Mouse (Mus musculus) liver, postnatal 0 days (tissue): ENCODE measurements around the gene Marc2. TPM values are rescaled to one million over a fixed set of nuclear protein-coding genes. Genes with fewer than 3 reads are reported as not detected.
A peak's percentile ranks its signal among the peaks of the same experiment; 100 is the strongest.

Source experiments
- ATAC-seq: fragments of 200-750 bp; cut with Nextera tagmentation; 2 replicates; pipeline ENCODE4 v1.8.0; 2017; ENCODE audit warnings: mild to moderate bottlenecking, moderate library complexity
- DNase-seq: peaks from one replicate; pipeline ENCODE4 v3.0.0-alpha.2; 2016
- H3K27ac ChIP-seq: fragments of 300-500 bp; sonication (generic); 2 replicates; pipeline ENCODE4 v1.5.1; 2014; ENCODE audit warnings: antibody characterized with exemption, moderate library complexity, mild to moderate bottlenecking, low read depth
- H3K27me3 ChIP-seq: fragments of 300-500 bp; sonication (generic); 2 replicates; pipeline ENCODE4 v1.6.1; 2014; ENCODE audit warnings: low read length, control low read depth, mixed read lengths; ENCODE audit not compliant: insufficient read depth
- H3K36me3 ChIP-seq: fragments of 300-500 bp; sonication (generic); replicated peaks from 2 replicates; pipeline ENCODE4 v1.6.1; 2014; ENCODE audit warnings: mild to moderate bottlenecking, control low read depth, low read length, moderate library complexity, mixed read lengths; ENCODE audit not compliant: insufficient read depth
- H3K4me1 ChIP-seq: fragments of 300-500 bp; sonication (generic); 2 replicates; pipeline ENCODE4 v1.6.1; 2014; ENCODE audit warnings: antibody characterized with exemption, mild to moderate bottlenecking, control low read depth; ENCODE audit not compliant: insufficient read depth
- H3K4me2 ChIP-seq: fragments of 300-500 bp; sonication (generic); 2 replicates; pipeline ENCODE4 v1.6.1; 2014; ENCODE audit warnings: low read depth, mild to moderate bottlenecking, low read length, moderate library complexity, mixed read lengths
- H3K4me3 ChIP-seq: fragments of 300-500 bp; sonication (generic); 2 replicates; pipeline ENCODE4 v1.5.1; 2014; ENCODE audit warnings: low read depth, low read length
- H3K9ac ChIP-seq: fragments of 300-500 bp; sonication (generic); replicated peaks from 2 replicates; pipeline ENCODE4 v1.6.1; 2014; ENCODE audit warnings: mild to moderate bottlenecking, moderate library complexity
- H3K9me3 ChIP-seq: fragments of 300-500 bp; sonication (generic); 2 replicates; pipeline ENCODE4 v1.6.1; 2016; ENCODE audit warnings: mild to moderate bottlenecking, control low read depth, low read length, mixed read lengths
- CTCF ChIP-seq: sonication (generic); IDR thresholded peaks from 2 replicates; pipeline ENCODE4 v1.5.1; 2016; ENCODE audit warnings: antibody characterized with exemption, low read depth
- EP300 ChIP-seq: IDR thresholded peaks from 2 replicates; pipeline ENCODE4 v1.6.1; 2016; ENCODE audit warnings: antibody characterized with exemption, low read depth, mild to moderate bottlenecking
- WGBS: fragments of 180-500 bp; shearing (Covaris S2); extraction: QIAGEN DNeasy Blood & Tissue Kit; methylation state at CpG from one replicate; pipeline ENCODE4 v1.1.7; 2014; ENCODE audit not compliant: insufficient replicate concordance; 5-methylcytosine and 5-hydroxymethylcytosine counted together
- polyA plus RNA-seq: library from polyadenylated mRNA; unstranded; fragments of >200 nt; fragmentation: Nextera tagmentation; extraction: Ambion mirVana; gene quantifications from 2 replicates; pipeline ENCODE4 v1.2.1, GENCODE M21; 2015

Gene Marc2
- polyA plus RNA-seq, 1 experiment from 2014 or later = 608 TPM

DNA sequence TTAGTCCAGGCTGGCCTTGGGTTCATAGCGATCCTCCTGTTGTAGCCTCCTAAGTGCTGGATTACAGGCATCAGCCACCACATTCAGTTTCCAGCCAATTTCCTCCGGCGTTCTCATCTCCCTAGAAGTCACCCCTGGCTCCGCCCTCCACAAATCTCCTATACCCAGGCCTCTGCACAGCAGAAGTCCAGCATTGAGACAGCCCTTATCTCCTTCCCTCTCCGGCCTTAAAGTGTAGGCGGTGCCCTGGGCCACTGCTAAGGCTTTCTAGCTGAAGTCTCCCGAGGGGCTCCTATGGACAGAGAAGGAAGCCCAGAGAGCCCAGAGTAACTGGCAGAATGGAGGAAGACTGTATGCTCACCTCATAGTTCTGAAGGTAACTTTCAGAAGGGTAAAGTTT, 12.8 kb downstream of the Marc2 start:
- Histone ChIP-seq H3K36me3 (peaks cover 52% of the 10 kb centered on the region), H3K27ac (no peak overlapping the region), H3K9ac (no peak overlapping the region), H3K27me3 (no peaks in the 10 kb centered on the region), H3K4me2 (no peak overlapping the region), H3K4me1 (no peaks in the 10 kb centered on the region), H3K9me3 (no peaks in the 10 kb centered on the region), H3K4me3 (no peak overlapping the region)
- 79% methylated on average over 7 of the region's 7 CpGs for WGBS
- DNase-seq = no peak
- no peak for ATAC-seq
- TF ChIP-seq EP300 = no peak
- TF ChIP-seq CTCF = no peak

DNA sequence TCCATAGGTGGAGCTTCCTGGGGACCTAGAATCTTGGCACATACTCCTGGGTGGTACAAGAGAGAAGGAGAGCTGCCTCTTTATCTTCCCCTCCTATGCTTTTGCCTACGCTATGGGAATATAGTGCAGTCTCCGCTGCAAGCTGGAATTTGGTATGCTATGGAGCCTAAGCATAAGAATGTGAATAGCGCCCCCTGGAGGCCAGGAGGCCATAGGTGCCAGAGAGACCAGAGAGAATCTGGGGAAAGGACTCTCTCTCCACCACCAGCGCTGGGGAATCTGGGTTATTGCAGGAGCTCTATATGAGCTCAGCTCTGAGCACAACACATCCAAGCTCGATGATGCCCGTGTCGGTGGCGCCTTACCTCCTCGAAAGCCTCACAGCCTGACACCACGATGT, 14.0 kb downstream of the Marc2 start:
- ATAC-seq (no peak), DNase-seq (no peak)
- peak; percentile 69 for TF ChIP-seq CTCF
- TF ChIP-seq EP300 = no peak
- H3K4me3 ChIP-seq = no peak overlapping the region
- WGBS = 83% methylated on average over 10 of the region's 10 CpGs
- no peaks in the 10 kb centered on the region for H3K9me3 ChIP-seq
- H3K27me3 ChIP-seq = no peaks in the 10 kb centered on the region
- H3K4me1 ChIP-seq = no peaks in the 10 kb centered on the region
- no peak overlapping the region for H3K9ac ChIP-seq
- no peak overlapping the region for H3K4me2 ChIP-seq
- H3K36me3 ChIP-seq = peaks cover 54% of the 10 kb centered on the region
- H3K27ac ChIP-seq = no peak overlapping the region

DNA sequence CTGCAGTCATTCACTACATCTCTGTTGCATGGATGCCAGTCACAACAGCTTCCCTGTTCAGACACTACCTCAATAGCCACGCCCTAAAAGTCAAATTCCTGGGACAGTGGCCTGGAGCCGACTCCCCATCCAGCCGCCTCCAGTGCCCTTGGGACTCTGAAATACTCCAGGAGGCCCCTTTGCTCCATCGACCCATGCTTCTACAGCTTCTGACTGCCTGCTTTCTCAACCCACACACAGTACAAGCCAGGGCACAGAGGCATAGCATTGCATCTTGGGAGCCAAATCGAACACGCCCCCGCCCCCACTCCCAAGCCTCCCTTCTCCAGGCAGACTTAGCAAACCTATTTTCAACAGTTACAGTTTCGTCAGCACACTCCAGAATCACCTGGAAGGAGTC, 16.4 kb downstream of the Marc2 start:
- DNase-seq (no peak), ATAC-seq (no peak)
- Histone ChIP-seq H3K4me3 (no peak overlapping the region), H3K9ac (no peak overlapping the region), H3K27me3 (no peaks in the 10 kb centered on the region), H3K4me2 (no peak overlapping the region), H3K9me3 (no peaks in the 10 kb centered on the region), H3K36me3 (peaks cover 49% of the 10 kb centered on the region), H3K27ac (peak overlapping the region; percentile 96; the same call in 1 of the 2 replicates), H3K4me1 (peaks cover under 1% of the 10 kb centered on the region)
- WGBS = 73% methylated on average over 8 of the region's 8 CpGs
- TF ChIP-seq CTCF = no peak
- no peak for TF ChIP-seq EP300

DNA sequence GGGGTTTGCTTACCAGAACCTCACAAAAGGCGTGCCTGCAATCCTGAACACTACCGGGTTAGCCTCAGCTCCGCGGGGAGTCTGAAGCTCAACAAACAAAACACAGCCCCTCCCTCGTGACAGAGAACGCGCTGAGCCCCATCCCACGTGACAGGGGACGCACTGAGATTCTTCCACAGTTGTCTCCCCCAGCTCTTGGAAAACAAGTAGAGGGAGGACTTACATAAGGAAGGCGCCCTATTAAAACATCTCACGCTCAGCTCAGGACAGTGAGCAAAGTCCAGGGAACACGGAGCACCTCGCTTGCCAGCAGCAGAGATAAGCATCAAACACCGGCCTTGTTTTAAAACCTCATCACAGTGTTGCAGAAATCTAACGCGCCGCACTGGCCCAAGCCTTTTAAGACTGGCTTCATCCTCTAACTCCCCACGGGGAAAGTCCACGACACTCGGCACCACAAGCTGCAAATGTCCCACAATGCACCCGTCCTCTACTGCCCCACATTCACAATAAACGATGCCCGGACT, 19.0 kb downstream of the Marc2 start:
- Histone ChIP-seq H3K4me3 (peak overlapping the region; percentile 3; the same call in 1 of the 2 replicates), H3K36me3 (peaks cover 34% of the 10 kb centered on the region), H3K9ac (peak overlapping the region; percentile 54), H3K27me3 (no peaks in the 10 kb centered on the region), H3K27ac (peak overlapping the region; percentile 96), H3K9me3 (no peaks in the 10 kb centered on the region), H3K4me2 (peak overlapping the region; percentile 48), H3K4me1 (peaks cover 8% of the 10 kb centered on the region)
- no peak for TF ChIP-seq CTCF
- peak; percentile 84; the same call in 1 of the 2 replicates for TF ChIP-seq EP300
- DNase-seq (peak; percentile 65), ATAC-seq (peak; percentile 60)
- WGBS = 66% methylated on average over 23 of the region's 23 CpGs

DNA sequence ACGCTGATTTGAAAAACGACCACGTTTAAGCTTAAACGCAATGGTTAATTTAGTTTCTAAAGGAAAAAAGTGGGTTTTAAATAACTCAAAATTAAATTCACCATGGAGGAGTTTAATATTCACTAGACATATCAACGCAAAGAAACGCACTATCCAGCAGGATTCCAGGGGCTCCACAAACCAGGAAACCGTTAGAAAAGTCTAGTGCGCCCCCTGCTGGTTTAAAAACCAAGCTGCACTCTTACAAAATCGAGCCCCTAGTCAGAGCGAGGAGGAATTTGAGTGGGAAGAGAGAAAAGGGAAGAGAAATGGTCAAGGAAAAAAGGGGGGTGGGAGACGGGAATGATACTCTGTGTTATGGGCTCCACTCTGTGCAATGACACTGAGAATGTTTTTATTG, 21.2 kb downstream of the Marc2 start:
- Histone ChIP-seq H3K9ac (no peak overlapping the region; the same call in 1 of the 2 replicates), H3K9me3 (no peaks in the 10 kb centered on the region), H3K27me3 (no peaks in the 10 kb centered on the region), H3K4me1 (peaks cover 8% of the 10 kb centered on the region), H3K4me3 (no peak overlapping the region), H3K27ac (peak overlapping the region; percentile 96), H3K36me3 (peaks cover 26% of the 10 kb centered on the region), H3K4me2 (peak overlapping the region; percentile 60)
- peak; percentile 65 for DNase-seq
- no peak for ATAC-seq
- TF ChIP-seq CTCF (peak; percentile 73), EP300 (no peak)
- WGBS = 26% methylated on average over 11 of the region's 11 CpGs

DNA sequence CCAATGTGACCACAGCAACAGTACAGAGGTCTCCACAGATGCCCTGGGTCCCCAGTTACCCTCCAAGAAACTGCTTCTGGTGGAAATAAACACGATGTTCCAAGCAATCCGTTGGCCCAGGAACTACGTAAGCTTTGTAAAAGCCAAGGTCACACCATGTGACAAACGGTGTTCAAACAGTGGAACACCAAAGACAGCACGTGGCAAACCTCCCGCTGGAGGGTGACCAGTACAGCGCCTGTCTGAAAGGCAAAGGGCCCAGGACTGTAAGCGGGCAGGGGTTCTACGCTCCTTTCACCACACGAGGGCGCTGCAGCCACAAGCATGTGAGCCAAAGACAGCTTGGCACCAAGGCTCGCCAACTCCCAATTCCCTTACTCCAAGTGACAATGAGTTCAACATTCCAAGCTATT, 21.8 kb downstream of the Marc2 start:
- peak; percentile 88 for ATAC-seq
- peak; percentile 95 for DNase-seq
- H3K9me3 ChIP-seq = no peaks in the 10 kb centered on the region
- H3K36me3 ChIP-seq = peaks cover 27% of the 10 kb centered on the region
- H3K9ac ChIP-seq = no peak overlapping the region; the same call in 1 of the 2 replicates
- no peaks in the 10 kb centered on the region for H3K27me3 ChIP-seq
- 4% methylated on average over 12 of the region's 12 CpGs for WGBS
- no peak overlapping the region for H3K4me3 ChIP-seq
- H3K4me1 ChIP-seq = peaks cover 8% of the 10 kb centered on the region
- TF ChIP-seq EP300 (peak; percentile 88), CTCF (peak; percentile 99)
- H3K27ac ChIP-seq = peak overlapping the region; percentile 96
- H3K4me2 ChIP-seq = peak overlapping the region; percentile 60
